22 mouse cellular contexts compared by ENCODE assay signal in the genomic region with DNA sequence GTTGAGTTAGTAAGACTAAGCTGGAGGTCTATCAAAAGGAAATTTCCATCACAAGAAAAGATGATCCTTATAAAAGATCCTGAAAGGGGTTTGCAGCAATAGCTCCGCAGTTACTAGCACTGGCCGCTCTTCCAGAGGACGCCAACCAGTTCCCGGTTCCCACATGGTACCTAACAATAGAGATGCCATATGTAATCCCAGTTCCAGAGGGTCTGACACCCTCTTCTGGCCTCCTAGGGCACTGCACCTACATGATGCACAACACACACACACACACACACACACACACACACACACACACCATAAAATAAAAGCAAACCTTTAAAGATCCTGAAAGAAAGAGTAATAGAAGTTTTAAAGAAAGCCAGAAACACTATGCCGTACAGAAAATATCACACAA.
"Had no signal": no experiment of that assay in that cellular context is flagged by ENCODE, and none has a peak within 500 bp of the region (broad histone marks: within the 10 kb centered on the region; RNA-seq: fewer than 3 reads in every experiment).

No protein-coding gene starts in this region.

- DNase-seq: kidney, adult 11 months; kidney, adult 9 months; kidney, postnatal 25 days; layer of hippocampus, adult 9-11 months; liver; lung, adult 18-20 months; retina, postnatal 1 day; right cerebral cortex, postnatal 25 days; thymus, adult 2 months; thymus, postnatal 14 days; thymus, postnatal 4 days had no signal

- H3K9me3 ChIP-seq: intestine, embryonic 15.5 days; liver, embryonic 15.5 days had no signal

- H3K9ac ChIP-seq: intestine, embryonic 15.5 days; limb, embryonic 13.5 days; liver, embryonic 12.5 days; liver, embryonic 15.5 days; midbrain, embryonic 12.5 days; midbrain, embryonic 15.5 days; neural tube, embryonic 12.5 days; neural tube, embryonic 15.5 days had no signal

- H3K4me2 ChIP-seq: intestine, embryonic 15.5 days; limb, embryonic 13.5 days; liver, embryonic 12.5 days; liver, embryonic 15.5 days; midbrain, embryonic 12.5 days; midbrain, embryonic 15.5 days; neural tube, embryonic 12.5 days; neural tube, embryonic 15.5 days had no signal

- H3K36me3 ChIP-seq: intestine, embryonic 15.5 days; limb, embryonic 13.5 days; liver, embryonic 12.5 days; liver, embryonic 15.5 days; midbrain, embryonic 15.5 days; neural tube, embryonic 12.5 days; neural tube, embryonic 15.5 days had no signal

- H3K4me1 ChIP-seq: intestine, embryonic 15.5 days; limb, embryonic 10.5 days; limb, embryonic 13.5 days; liver, embryonic 12.5 days; liver, embryonic 15.5 days; midbrain, embryonic 12.5 days; midbrain, embryonic 15.5 days; neural tube, embryonic 12.5 days; neural tube, embryonic 15.5 days had no signal

- H3K4me3 ChIP-seq: intestine, embryonic 15.5 days; layer of hippocampus, adult 2 months; limb, embryonic 10.5 days; limb, embryonic 13.5 days; liver, embryonic 12.5 days; liver, embryonic 15.5 days; midbrain, embryonic 12.5 days; midbrain, embryonic 15.5 days; neural tube, embryonic 12.5 days; neural tube, embryonic 15.5 days had no signal

- ATAC-seq: intestine, embryonic 15.5 days; liver, embryonic 12.5 days; midbrain, embryonic 15.5 days had no signal

- H3K27me3 ChIP-seq: intestine, embryonic 15.5 days; limb, embryonic 13.5 days; liver, embryonic 12.5 days; liver, embryonic 15.5 days; midbrain, embryonic 12.5 days; midbrain, embryonic 15.5 days; neural tube, embryonic 12.5 days; neural tube, embryonic 15.5 days had no signal

- H3K27ac ChIP-seq: intestine, embryonic 15.5 days; layer of hippocampus, adult 2 months; limb, embryonic 10.5 days; limb, embryonic 13.5 days; liver, embryonic 12.5 days; liver, embryonic 15.5 days; macrophage; midbrain, embryonic 12.5 days; midbrain, embryonic 15.5 days; neural tube, embryonic 12.5 days; neural tube, embryonic 15.5 days had no signal
